10 mouse cellular contexts compared by ENCODE assay signal in genomic region chr4:133256820-133257219, GRCm38 (mm10). TPM values are rescaled to one million over a fixed set of nuclear protein-coding genes. Genes with fewer than 3 reads are reported as not detected.
DNase-seq lines count a peak whose midpoint lies in the region; ATAC-seq and TF ChIP-seq lines count a peak whose summit lies in the region.
"Had no signal": no experiment of that assay in that cellular context is flagged by ENCODE, and none has a peak within 500 bp of the region (broad histone marks: within the 10 kb centered on the region; RNA-seq: fewer than 3 reads in every experiment).

No protein-coding gene starts in this region.

- no peaks in the 10 kb centered on the region for H3K4me1 ChIP-seq in forebrain, postnatal 0 days (ENCODE audit: insufficient read depth)
- H3K4me1 ChIP-seq in forebrain, embryonic 10.5 days = peaks cover 18% of the 10 kb centered on the region
- peaks cover 5% of the 10 kb centered on the region; the same call in 1 of the 2 replicates for H3K4me1 ChIP-seq in lung, embryonic 15.5 days
- H3K4me1 ChIP-seq in intestine, embryonic 16.5 days (ENCODE audit: control insufficient read depth, insufficient read depth, low read length) = peaks cover 12% of the 10 kb centered on the region
- peaks cover 22% of the 10 kb centered on the region for H3K4me1 ChIP-seq in small intestine, adult 2 months (ENCODE audit: control insufficient read depth, insufficient read depth, insufficient read length, low read length)
- H3K4me1 ChIP-seq in forebrain, embryonic 11.5 days (replicated peaks; ENCODE audit: control insufficient read depth, insufficient read depth, low read length) = 0 out of 2 replicates have a peak, but pooled peaks cover 3% of the 10 kb centered on the region

- H3K4me3 ChIP-seq in forebrain, postnatal 0 days (ENCODE audit: low read depth, low read length) = no peak overlapping the region
- H3K4me3 ChIP-seq in forebrain, embryonic 10.5 days = no peak overlapping the region
- no peak overlapping the region for H3K4me3 ChIP-seq in lung, embryonic 15.5 days
- peak overlapping the region; percentile 20 for H3K4me3 ChIP-seq in intestine, embryonic 16.5 days (ENCODE audit: low read length)
- H3K4me3 ChIP-seq in small intestine, adult 2 months (ENCODE audit: low read depth, low read length) = peak overlapping the region; percentile 49
- no peak overlapping the region for H3K4me3 ChIP-seq in forebrain, embryonic 11.5 days (ENCODE audit: low read depth, low read length)

- H3K9ac ChIP-seq in forebrain, postnatal 0 days = no peak overlapping the region
- H3K9ac ChIP-seq in lung, embryonic 15.5 days = no peak overlapping the region
- peak overlapping the region; percentile 38; the same call in 1 of the 2 replicates for H3K9ac ChIP-seq in intestine, embryonic 16.5 days (ENCODE audit: low read depth, low read length)
- no peak overlapping the region for H3K9ac ChIP-seq in forebrain, embryonic 11.5 days (ENCODE audit: low read length)

- TF ChIP-seq POLR2A in small intestine, adult 2 months (IDR thresholded peaks at IDR 0.05; ENCODE audit: low read depth, low read length) = no peak

- no peak overlapping the region for H3K27ac ChIP-seq in forebrain, postnatal 0 days (ENCODE audit: low read depth, low read length)
- no peak overlapping the region for H3K27ac ChIP-seq in forebrain, embryonic 10.5 days
- H3K27ac ChIP-seq in lung, embryonic 15.5 days = no peak overlapping the region
- H3K27ac ChIP-seq in intestine, embryonic 16.5 days (ENCODE audit: low read length) = no peak overlapping the region
- no peak overlapping the region for H3K27ac ChIP-seq in small intestine, adult 2 months (ENCODE audit: insufficient read depth, low read depth, low read length)
- H3K27ac ChIP-seq in forebrain, embryonic 11.5 days (ENCODE audit: low read depth, low read length) = no peak overlapping the region

- ATAC-seq in forebrain, postnatal 0 days = peak; percentile 68; the same call in 1 of the 2 replicates
- ATAC-seq in lung, embryonic 15.5 days (ENCODE audit: borderline replicate concordance, extremely low read depth, low FRiP score, low TSS enrichment) = peak; percentile 27; the same call in 1 of the 2 replicates
- ATAC-seq in intestine, embryonic 16.5 days = peak; percentile 57
- no peak for ATAC-seq in forebrain, embryonic 11.5 days (replicated peaks; ENCODE audit: low FRiP score)

- WGBS in forebrain, postnatal 0 days = 20% methylated on average over 24 of the region's 24 CpGs
- WGBS in forebrain, embryonic 10.5 days = 18% methylated on average over 24 of the region's 24 CpGs
- 11% methylated on average over 24 of the region's 24 CpGs for WGBS in lung, embryonic 15.5 days
- WGBS in intestine, embryonic 16.5 days = 18% methylated on average over 24 of the region's 24 CpGs
- WGBS in small intestine, adult 2 months = 24% methylated on average over 24 of the region's 24 CpGs
- 13% methylated on average over 24 of the region's 24 CpGs for WGBS in forebrain, embryonic 11.5 days

- no peaks in the 10 kb centered on the region for H3K9me3 ChIP-seq in forebrain, postnatal 0 days (ENCODE audit: low read length)
- H3K9me3 ChIP-seq in forebrain, embryonic 10.5 days = no peaks in the 10 kb centered on the region
- no peaks in the 10 kb centered on the region for H3K9me3 ChIP-seq in lung, embryonic 15.5 days
- H3K9me3 ChIP-seq in intestine, embryonic 16.5 days (ENCODE audit: control insufficient read depth, low read length) = no peaks in the 10 kb centered on the region
- no peaks in the 10 kb centered on the region for H3K9me3 ChIP-seq in forebrain, embryonic 11.5 days (ENCODE audit: control insufficient read depth, low read length)

- no peak for TF ChIP-seq CTCF in forebrain, postnatal 0 days (IDR thresholded peaks at IDR 0.05; ENCODE audit: low read depth)
- TF ChIP-seq CTCF in small intestine, adult 2 months (IDR thresholded peaks at IDR 0.05; ENCODE audit: extremely low read depth, insufficient read length, insufficient replicate concordance, low read depth, low read length) = no peak

- DNase-seq in forebrain, postnatal 0 days = no peak
- DNase-seq in forebrain, embryonic 10.5 days (ENCODE audit: extremely low spot score, low spot score) = no peak
- DNase-seq in lung, postnatal 10 days = no peak
- no peak for DNase-seq in adrenal gland, postnatal 25 days
- DNase-seq in forebrain, embryonic 11.5 days (ENCODE audit: low spot score) = no peak
- DNase-seq: right cerebral cortex, postnatal 25 days had no signal

- peak overlapping the region; percentile 27 for H3K4me2 ChIP-seq in forebrain, postnatal 0 days (ENCODE audit: low read depth)
- peak overlapping the region; percentile 54 for H3K4me2 ChIP-seq in lung, embryonic 15.5 days
- peak overlapping the region; percentile 47 for H3K4me2 ChIP-seq in intestine, embryonic 16.5 days (ENCODE audit: low read depth, low read length)
- H3K4me2 ChIP-seq in forebrain, embryonic 11.5 days (ENCODE audit: low read depth, low read length, severe bottlenecking) = no peak overlapping the region

- H3K27me3 ChIP-seq in forebrain, postnatal 0 days (ENCODE audit: insufficient read depth, low read length) = peaks cover 14% of the 10 kb centered on the region; the same call in 1 of the 2 replicates
- H3K27me3 ChIP-seq in forebrain, embryonic 10.5 days (ENCODE audit: poor library complexity, severe bottlenecking) = peaks cover 74% of the 10 kb centered on the region
- peaks cover 42% of the 10 kb centered on the region for H3K27me3 ChIP-seq in lung, embryonic 15.5 days
- peaks cover 11% of the 10 kb centered on the region; the same call in 1 of the 2 replicates for H3K27me3 ChIP-seq in intestine, embryonic 16.5 days (replicated peaks; ENCODE audit: control insufficient read depth, insufficient read depth, low read length)
- H3K27me3 ChIP-seq in small intestine, adult 2 months (ENCODE audit: control insufficient read depth, insufficient read depth, low read length) = no peaks in the 10 kb centered on the region
- H3K27me3 ChIP-seq in forebrain, embryonic 11.5 days (ENCODE audit: control insufficient read depth, insufficient read depth, low read length) = peaks cover 22% of the 10 kb centered on the region

- no peaks in the 10 kb centered on the region for H3K36me3 ChIP-seq in forebrain, postnatal 0 days (ENCODE audit: insufficient read depth)
- H3K36me3 ChIP-seq in forebrain, embryonic 10.5 days (replicated peaks) = no peaks in the 10 kb centered on the region
- H3K36me3 ChIP-seq in lung, embryonic 15.5 days = no peaks in the 10 kb centered on the region
- no peaks in the 10 kb centered on the region for H3K36me3 ChIP-seq in intestine, embryonic 16.5 days (ENCODE audit: control insufficient read depth, insufficient read depth, low read length)
- no peaks in the 10 kb centered on the region; the same call in 1 of the 2 replicates for H3K36me3 ChIP-seq in small intestine, adult 2 months (ENCODE audit: control insufficient read depth, insufficient read depth, low read length)
- no peaks in the 10 kb centered on the region for H3K36me3 ChIP-seq in forebrain, embryonic 11.5 days (ENCODE audit: control insufficient read depth, insufficient read depth, low read length)

RNA-seq across cellular contexts. Expression of gene Sytl1, which starts 6.1 kb away (rescaled TPM):
- 0.69 TPM in 1 of 2 replicates, not detected in the other for total RNA-seq in forebrain, postnatal 0 days (2014; rRNA removed)
- 0.14 and 0.52 TPM in 2 replicates for polyA plus RNA-seq in forebrain, postnatal 0 days (2015; fragmentation: Nextera tagmentation; extraction: Ambion mirVana)
- 0.67 and 1.0 TPM in 2 replicates for polyA plus RNA-seq in forebrain, embryonic 10.5 days (2016; fragmentation: Nextera tagmentation; extraction: Ambion mirVana)
- 1.1 and 2.1 TPM in 2 replicates for polyA plus RNA-seq in lung, embryonic 15.5 days (2015; fragmentation: Nextera tagmentation; extraction: Ambion mirVana)
- 3.0 and 4.0 TPM in 2 replicates for polyA plus RNA-seq in intestine, embryonic 16.5 days (2015; fragmentation: Nextera tagmentation; extraction: Ambion mirVana)
- 10.9 and 12.7 TPM in 2 replicates for polyA plus RNA-seq in small intestine, adult 2 months (2012; rRNA removed)
- 1.9 and 2.0 TPM in 2 replicates for total RNA-seq in adrenal gland, postnatal 25 days (2021)
- 1.5 and 2.8 TPM in 2 replicates for polyA plus RNA-seq in forebrain, embryonic 11.5 days (2014; fragmentation: Nextera tagmentation; extraction: Ambion mirVana)

RNA-seq across cellular contexts. Expression of gene Map3k6, which starts 16.2 kb away (rescaled TPM):
- total RNA-seq in forebrain, postnatal 0 days (2014; rRNA removed) = 4.7 and 7.2 TPM in 2 replicates
- 4.3 and 4.4 TPM in 2 replicates for polyA plus RNA-seq in forebrain, postnatal 0 days (2015; fragmentation: Nextera tagmentation; extraction: Ambion mirVana)
- 1.7 and 1.8 TPM in 2 replicates for polyA plus RNA-seq in forebrain, embryonic 10.5 days (2016; fragmentation: Nextera tagmentation; extraction: Ambion mirVana)
- polyA plus RNA-seq in lung, embryonic 15.5 days (2015; fragmentation: Nextera tagmentation; extraction: Ambion mirVana) = 3.0 and 3.1 TPM in 2 replicates
- polyA plus RNA-seq in intestine, embryonic 16.5 days (2015; fragmentation: Nextera tagmentation; extraction: Ambion mirVana) = 2.4 and 2.8 TPM in 2 replicates
- 1.7 and 75.5 TPM in 2 replicates for polyA plus RNA-seq in small intestine, adult 2 months (2012; rRNA removed)
- 15.7 and 20.1 TPM in 2 replicates for total RNA-seq in adrenal gland, postnatal 25 days (2021)
- 1.2 and 3.0 TPM in 2 replicates for polyA plus RNA-seq in forebrain, embryonic 11.5 days (2014; fragmentation: Nextera tagmentation; extraction: Ambion mirVana)

RNA-seq across cellular contexts. Expression of gene Tmem222, which starts 20.8 kb away (rescaled TPM):
- 108 and 125 TPM in 2 replicates for total RNA-seq in forebrain, postnatal 0 days (2014; rRNA removed)
- polyA plus RNA-seq in forebrain, postnatal 0 days (2015; fragmentation: Nextera tagmentation; extraction: Ambion mirVana) = 146 and 157 TPM in 2 replicates
- 85.8 and 91.6 TPM in 2 replicates for polyA plus RNA-seq in forebrain, embryonic 10.5 days (2016; fragmentation: Nextera tagmentation; extraction: Ambion mirVana)
- 79.8 and 81.9 TPM in 2 replicates for polyA plus RNA-seq in lung, embryonic 15.5 days (2015; fragmentation: Nextera tagmentation; extraction: Ambion mirVana)
- polyA plus RNA-seq in intestine, embryonic 16.5 days (2015; fragmentation: Nextera tagmentation; extraction: Ambion mirVana) = 69.8 and 75.7 TPM in 2 replicates
- 26.2 and 58.0 TPM in 2 replicates for polyA plus RNA-seq in small intestine, adult 2 months (2012; rRNA removed)
- total RNA-seq in adrenal gland, postnatal 25 days (2021) = 60.2 and 73.3 TPM in 2 replicates
- 80.6 and 90.9 TPM in 2 replicates for polyA plus RNA-seq in forebrain, embryonic 11.5 days (2014; fragmentation: Nextera tagmentation; extraction: Ambion mirVana)

RNA-seq across cellular contexts. Expression of gene Gpr3, which starts 44.5 kb away (rescaled TPM):
- 1.1 and 2.2 TPM in 2 replicates for total RNA-seq in forebrain, postnatal 0 days (2014; rRNA removed)
- 2.6 and 2.7 TPM in 2 replicates for polyA plus RNA-seq in forebrain, postnatal 0 days (2015; fragmentation: Nextera tagmentation; extraction: Ambion mirVana)
- polyA plus RNA-seq in forebrain, embryonic 10.5 days (2016; fragmentation: Nextera tagmentation; extraction: Ambion mirVana) = 0.06 and 0.27 TPM in 2 replicates
- polyA plus RNA-seq in lung, embryonic 15.5 days (2015; fragmentation: Nextera tagmentation; extraction: Ambion mirVana) = 0.10 TPM in 1 of 2 replicates, not detected in the other
- polyA plus RNA-seq in intestine, embryonic 16.5 days (2015; fragmentation: Nextera tagmentation; extraction: Ambion mirVana) = 0.05 and 0.24 TPM in 2 replicates
- polyA plus RNA-seq in small intestine, adult 2 months (2012; rRNA removed) = 0.17 TPM in 1 of 2 replicates, not detected in the other
- total RNA-seq in adrenal gland, postnatal 25 days (2021) = not detected in 2 replicates
- 0.37 TPM in 1 of 2 replicates, not detected in the other for polyA plus RNA-seq in forebrain, embryonic 11.5 days (2014; fragmentation: Nextera tagmentation; extraction: Ambion mirVana)
- total RNA-seq: gastrocnemius, adult 8-10 months had no signal

RNA-seq across cellular contexts. Expression of gene Cd164l2, which starts 44.9 kb away (rescaled TPM):
- total RNA-seq in forebrain, postnatal 0 days (2014; rRNA removed) = 2.8 and 4.6 TPM in 2 replicates
- 4.2 and 6.1 TPM in 2 replicates for polyA plus RNA-seq in forebrain, postnatal 0 days (2015; fragmentation: Nextera tagmentation; extraction: Ambion mirVana)
- 1.2 and 2.5 TPM in 2 replicates for polyA plus RNA-seq in forebrain, embryonic 10.5 days (2016; fragmentation: Nextera tagmentation; extraction: Ambion mirVana)
- 8.2 and 8.5 TPM in 2 replicates for polyA plus RNA-seq in lung, embryonic 15.5 days (2015; fragmentation: Nextera tagmentation; extraction: Ambion mirVana)
- 1.6 and 2.0 TPM in 2 replicates for polyA plus RNA-seq in intestine, embryonic 16.5 days (2015; fragmentation: Nextera tagmentation; extraction: Ambion mirVana)
- 0.61 and 0.93 TPM in 2 replicates for polyA plus RNA-seq in small intestine, adult 2 months (2012; rRNA removed)
- total RNA-seq in adrenal gland, postnatal 25 days (2021) = 1.4 and 1.5 TPM in 2 replicates
- not detected in 2 replicates for polyA plus RNA-seq in forebrain, embryonic 11.5 days (2014; fragmentation: Nextera tagmentation; extraction: Ambion mirVana)

Comparison
In these comparisons a context has a peak if more than half of its experiments do, and no peak if none do; other contexts are left out.
1. H3K4me3 ChIP-seq: peak in intestine, embryonic 16.5 days (single experiment) and small intestine, adult 2 months (single experiment); none in forebrain, postnatal 0 days (single experiment), forebrain, embryonic 10.5 days (single experiment), lung, embryonic 15.5 days (single experiment) and forebrain, embryonic 11.5 days (single experiment).